Mouse (Mus musculus): Measurements from ENCODE around the gene Rlim. TPM values are rescaled to one million over a fixed set of nuclear protein-coding genes. Genes with fewer than 3 reads are reported as not detected.

Gene Rlim
- total RNA-seq, 2 experiments from 2014 or later = 16.9 to 20.3 TPM

Other genes starting within 250 kb of the Rlim start
- gene Slc16a2, start 159.3 kb downstream of the Rlim start, total RNA-seq (2021) = 1 to 10 TPM; 3.6 to 4.3 TPM
- gene Nexmif, start 219.9 kb upstream of the Rlim start, total RNA-seq (2021) = under 1 TPM in 1 of 2 experiments, not detected in 1; 0.02 TPM

Data from gastrocnemius, adult 18-20 months (tissue).